Mouse (Mus musculus) layer of hippocampus, postnatal 36 days (tissue): ENCODE measurements around the gene Mbnl2. TPM values are rescaled to one million over a fixed set of nuclear protein-coding genes. Genes with fewer than 3 reads are reported as not detected.

ENCODE experiments used
- DNase-seq, 2 experiments: peaks; one replicate each; pipeline ENCODE4 v3.0.0; 2022
- total RNA-seq, 2 experiments: library from RNA; stranded (reverse); gene quantifications; 2 replicates each; pipeline ENCODE4 v1.2.3; 2021

Gene Mbnl2
- total RNA-seq, 2 experiments from 2014 or later, result 249 TPM

DNA sequence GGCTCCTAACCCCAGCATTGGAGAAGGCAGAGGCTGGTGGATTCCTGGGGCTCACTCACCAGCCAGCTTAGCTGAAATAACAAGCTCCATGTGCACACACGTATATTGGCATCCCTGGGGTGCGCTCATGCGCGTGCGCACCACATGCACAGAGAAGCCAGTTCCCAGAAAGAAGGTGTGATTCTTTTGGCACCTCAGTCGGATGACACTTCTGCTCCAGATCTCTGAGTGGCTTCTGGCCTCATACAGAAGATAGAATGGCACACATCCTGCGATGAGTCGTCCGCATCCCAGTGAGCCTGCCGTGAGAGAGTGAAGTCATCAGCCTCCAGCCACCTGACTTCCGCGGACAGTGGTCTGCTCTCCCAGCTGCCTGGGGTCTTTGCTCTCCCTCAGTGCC is 55.0 kb downstream of the Mbnl2 start:
- no peak for DNase-seq

DNA sequence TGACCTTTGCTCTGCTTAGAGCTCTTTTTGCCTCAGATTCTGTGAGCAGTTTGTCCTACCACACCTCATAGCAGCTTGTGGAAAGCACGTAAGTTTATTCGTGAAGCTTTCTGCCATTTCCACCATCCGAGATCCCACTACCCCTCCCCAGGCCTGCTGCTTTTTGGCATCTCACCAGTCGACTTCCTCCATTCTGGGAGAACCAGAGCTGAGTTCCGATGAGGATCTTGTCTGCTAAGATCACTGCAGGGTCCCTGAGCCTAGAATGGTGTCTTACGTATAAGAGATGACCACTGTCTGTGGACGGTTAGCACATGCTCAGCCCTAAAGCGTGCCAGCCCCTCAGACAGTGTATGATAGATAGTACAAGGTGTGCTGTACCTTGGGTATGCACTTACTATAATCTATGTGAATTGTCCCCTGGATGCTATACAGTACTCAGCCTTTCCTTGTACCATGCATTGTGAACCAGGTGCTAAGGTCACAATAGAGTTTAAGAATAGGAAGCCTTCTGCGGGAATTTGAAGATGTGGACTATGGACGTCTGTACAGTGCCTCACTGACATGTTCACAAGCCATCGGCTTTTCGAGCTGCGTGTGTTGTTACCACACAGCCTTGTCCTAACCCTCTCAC is 55.5 kb downstream of the Mbnl2 start:
- no peak for DNase-seq

DNA sequence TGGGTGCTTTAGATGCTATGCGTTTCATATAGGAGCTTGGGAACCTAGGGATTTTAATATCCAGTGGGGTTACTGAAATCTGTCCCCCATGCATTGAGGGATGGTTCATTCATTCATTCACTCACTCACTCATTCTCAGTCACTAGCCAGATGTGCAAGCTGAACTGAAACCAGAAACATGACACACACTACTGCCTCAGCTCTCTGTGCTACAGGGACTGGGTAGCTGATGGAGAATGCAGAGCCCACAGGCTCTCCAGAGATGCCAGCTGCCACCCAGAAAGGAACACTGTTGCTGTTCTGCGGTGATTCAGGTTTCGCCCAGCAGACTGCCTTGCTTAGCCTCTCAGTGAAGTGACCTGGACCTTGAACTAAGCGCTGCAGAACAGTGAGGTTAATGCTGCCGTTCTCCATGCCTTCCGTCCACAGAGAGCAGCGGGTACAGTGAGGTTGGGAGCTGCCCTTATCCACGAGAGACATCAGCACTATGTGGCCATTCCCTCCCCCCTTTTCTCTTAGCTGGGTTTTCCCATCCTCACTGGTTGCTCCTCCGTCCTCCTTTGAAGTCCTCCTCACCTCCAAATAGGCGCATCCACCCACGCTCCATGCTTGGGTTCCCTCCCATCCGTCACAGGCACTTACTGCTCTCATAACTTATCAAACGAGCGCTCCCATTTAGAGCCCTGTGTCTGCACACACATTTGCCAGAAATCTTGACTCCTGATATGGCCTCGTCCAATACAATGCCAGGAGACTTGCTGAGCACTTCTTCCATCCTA is 58.2 kb downstream of the Mbnl2 start:
- no peak for DNase-seq

DNA sequence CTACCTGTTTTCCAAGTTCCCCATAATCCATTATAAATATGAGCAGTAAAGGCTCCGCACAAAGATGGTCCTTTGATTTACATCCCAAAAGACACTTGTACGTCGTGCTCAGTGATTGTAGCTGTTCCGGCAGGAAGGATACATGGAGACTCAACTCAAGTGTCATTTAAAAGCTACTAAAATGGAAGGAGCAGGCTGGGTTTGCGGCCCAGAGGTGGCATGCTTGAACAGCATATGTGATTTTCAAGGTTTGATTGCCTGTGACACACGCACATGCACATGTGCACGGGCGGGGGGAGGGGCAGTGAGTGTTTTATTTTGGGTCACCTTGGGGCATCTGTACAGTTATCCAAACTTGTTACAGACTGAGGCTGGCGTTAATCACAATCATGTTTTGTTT is 59.9 kb downstream of the Mbnl2 start:
- DNase-seq, result no peak

DNA sequence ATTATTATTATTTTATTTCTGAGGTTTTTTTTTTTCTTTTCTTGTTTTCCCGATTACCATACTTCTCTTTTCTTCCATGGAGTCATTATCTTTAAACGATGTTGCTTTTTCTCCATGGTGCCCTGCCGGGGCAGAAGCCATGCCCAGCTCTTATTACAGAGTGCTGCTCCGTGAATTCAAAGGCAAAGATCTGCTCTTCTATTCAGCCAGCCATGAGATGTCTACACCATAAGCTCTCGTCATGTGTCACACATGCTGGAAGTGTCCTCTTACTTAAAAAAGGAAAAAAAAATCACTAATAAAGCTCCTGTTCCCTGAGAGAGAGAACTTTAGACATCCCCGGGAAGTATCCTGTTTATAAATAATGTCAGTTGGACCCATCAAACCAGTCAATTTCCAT is 60.4 kb downstream of the Mbnl2 start:
- no peak for DNase-seq

DNA sequence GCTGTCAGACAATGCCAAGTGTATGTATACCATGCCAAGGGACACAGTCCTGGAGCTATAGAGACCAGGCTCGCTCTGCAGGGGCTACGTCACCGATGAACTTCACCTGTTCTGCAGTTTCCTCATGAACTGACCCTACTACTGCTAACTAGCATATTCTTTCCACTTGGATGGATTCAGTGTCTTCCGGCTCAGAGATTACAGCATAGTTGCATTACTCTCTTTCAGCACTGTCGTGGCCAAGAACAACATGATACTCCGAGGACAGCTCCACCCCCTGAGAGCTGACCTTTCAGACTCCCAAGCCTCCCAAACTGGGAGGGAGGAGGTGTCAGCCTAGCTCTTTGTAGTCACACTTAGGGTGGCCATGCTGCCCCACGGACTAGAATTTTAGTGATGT is 60.9 kb downstream of the Mbnl2 start:
- no peak for DNase-seq

DNA sequence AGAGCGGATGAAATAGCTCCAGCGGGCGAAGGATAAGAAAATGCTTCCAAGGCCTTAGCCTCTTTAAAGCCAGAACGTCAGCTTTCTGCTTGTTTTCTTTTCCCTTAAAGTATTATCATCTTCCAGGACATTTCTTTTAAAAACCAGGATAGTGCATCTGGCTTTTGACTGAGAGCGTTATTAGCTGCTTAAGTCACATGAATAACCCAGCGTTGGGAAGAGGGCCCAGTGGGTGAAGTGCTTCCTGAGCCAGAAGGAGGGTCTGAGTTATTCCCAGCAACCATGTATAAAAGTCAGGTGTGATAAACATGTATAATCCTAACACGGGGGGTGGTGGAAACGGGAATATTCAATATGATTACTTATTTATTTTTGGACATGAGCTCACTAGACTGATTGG is 61.4 kb downstream of the Mbnl2 start:
- DNase-seq, result no peak

DNA sequence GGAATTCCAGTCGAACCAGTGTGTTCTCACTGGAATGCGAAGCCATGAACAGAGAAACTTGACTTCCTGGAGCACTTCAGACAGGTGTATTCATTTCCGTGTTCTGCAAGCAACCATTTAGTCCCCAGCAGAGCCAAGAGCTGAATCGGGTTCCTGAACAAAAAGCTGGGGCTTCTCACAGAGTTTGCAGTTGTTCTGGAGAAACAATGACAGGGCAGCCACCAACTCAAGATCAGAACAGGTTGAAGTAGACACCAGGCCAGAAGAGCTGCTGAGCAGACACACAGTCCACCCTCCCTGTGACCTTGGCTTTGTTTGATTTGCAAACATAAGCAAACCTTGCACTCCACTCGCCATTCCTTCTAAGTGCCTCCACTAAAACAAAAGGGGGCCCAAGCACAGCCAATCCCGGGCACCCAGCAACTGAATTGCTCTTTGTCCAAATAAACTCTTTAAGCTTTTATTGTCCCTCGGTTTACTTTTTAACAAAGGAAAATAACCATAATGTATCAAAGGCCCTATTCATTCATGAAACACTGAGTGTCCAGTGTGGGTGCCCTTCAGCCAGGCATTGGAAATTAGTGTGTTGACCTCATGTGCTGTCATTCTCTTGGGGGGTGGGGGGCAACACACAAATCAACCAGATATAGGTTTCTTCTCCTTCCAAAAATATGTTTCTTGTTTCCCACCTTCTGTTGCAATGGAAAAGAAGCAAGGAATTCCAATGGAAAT is 62.4 kb downstream of the Mbnl2 start:
- DNase-seq, result no peak

DNA sequence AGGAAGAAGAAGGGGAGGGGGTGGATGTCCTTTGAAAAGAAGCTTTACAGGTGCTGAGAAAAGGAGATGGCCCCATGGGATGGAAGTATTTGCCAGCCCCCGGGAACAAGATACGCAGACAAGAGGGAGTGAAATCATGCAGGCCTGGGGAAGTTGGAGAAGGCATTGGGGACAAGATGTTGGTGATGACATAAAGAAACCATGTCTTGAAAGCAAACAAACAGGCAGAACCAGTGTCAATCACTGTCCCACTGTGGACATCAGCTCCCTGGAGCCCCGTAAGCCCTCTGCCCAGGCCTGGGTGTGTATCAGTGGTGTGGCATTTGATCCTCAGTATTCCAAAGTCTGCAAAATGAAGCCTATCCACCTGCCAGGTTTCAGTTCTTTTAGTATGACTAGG is 63.2 kb downstream of the Mbnl2 start:
- no peak for DNase-seq

DNA sequence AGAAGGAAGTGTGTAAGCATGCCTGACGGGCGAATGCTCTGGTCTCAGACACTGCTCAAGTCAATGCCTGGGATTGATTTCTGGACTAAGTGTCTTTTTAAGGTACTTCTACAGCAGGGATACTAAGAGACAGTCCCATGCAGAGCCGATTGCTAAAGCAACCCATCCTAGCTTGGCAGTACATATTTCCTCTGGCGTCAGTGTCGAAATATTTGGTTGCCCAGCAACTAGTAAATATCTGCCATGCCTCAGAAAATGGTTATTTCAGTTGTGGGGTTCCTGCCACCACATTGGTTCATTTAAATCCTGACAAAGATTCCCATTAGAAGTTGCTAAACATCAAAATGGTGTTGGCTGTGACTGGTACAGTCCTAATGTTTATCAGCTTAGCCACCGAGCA is 66.4 kb downstream of the Mbnl2 start:
- no peak for DNase-seq

DNA sequence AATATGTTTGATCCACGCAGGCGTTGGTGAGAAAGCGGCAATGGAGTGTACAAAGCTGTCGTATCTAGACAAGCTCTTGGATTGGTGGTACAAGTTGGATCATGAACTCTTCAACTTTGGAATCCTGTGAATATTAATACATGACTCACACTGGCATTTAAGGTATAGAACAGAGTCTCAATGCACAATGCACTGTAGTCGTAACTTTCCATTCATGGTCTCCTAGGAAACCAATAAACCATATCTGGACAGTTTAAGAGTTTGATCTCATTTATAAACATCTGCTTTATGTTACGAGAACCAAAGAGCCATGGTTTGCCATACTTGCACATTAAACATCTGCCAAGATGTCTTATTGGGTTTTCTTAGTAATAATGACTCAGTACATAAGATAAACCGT is 66.9 kb downstream of the Mbnl2 start:
- DNase-seq, result no peak

DNA sequence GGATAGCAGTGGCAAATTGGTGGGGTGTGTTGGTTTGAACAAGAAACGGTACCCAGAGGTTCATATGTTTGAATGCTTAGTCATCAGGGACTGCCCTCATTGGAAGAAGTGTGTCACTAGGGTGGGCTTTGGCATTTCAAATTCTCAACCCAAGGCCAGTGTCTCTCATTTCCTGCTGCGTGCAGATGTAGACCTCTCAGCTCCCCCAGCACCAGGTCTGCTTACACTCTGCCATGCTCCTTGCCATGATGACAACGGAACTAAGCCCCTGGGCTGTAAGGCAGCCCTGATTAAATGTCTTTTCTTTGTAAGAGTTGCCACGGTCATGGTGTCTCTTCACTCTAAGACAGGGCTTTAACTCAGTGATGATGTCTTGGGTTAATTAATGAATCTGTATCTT is 69.2 kb downstream of the Mbnl2 start:
- no peak for DNase-seq

DNA sequence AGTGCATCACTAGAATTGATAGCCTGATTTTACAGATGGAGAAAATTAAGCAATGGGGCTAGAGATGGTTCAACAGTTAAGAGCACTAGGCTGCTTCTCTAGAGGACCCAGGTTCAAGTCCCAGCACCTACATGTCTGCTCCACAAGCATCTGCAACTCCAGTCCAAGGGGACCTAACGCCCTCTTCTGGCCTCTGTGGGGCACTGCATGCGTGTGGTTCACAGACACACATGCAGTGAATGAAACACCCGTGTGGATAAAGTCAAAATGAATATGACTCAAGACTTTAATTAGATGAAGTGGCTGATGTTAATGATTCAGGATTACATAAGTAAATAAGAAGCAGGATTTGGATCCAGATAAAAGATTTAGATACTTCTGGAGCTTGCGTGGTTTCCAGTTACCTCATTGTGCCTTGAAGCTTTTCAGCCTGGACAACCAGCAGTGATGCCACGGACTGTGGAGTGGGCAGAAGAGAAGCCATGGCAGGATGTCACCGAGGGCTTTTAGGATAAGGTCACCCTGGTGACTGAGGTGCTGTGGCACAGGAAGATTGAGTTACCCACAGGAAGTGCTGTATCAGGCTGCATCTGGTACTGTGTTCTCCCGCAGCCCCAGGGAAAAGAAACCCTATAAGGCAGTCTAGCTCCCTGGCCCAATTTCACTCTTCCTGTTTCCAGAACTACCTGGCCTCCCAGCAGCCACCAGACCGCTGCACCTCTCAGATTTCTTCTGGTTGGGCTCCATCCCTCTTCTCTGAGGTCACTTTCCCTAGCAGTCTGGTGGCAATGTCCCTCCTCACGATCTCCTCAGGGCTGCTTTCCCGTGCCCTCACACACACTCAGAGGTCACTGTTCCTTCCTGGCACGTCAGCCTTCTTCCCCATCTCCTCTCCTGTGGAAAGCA is 72.2 kb downstream of the Mbnl2 start:
- no peak for DNase-seq

DNA sequence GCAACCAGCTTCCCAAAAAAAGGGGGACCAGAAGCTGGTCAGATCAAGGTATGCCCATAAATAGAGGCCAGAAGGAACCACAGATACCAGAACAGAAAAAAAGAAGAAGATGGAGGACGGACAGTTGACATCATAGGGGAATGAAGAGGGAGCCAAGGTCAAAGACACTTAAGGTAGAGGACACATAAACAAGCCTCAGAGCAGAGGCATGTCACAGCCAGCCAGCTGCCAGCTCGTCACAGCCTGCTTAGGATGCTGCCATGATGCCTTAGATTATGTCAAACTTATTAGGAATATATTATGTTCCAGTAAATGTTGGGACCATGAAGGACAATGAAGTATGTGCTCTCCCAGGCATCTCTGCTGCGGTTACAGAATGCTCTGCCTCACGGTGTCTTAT is 73.9 kb downstream of the Mbnl2 start:
- no peak for DNase-seq

DNA sequence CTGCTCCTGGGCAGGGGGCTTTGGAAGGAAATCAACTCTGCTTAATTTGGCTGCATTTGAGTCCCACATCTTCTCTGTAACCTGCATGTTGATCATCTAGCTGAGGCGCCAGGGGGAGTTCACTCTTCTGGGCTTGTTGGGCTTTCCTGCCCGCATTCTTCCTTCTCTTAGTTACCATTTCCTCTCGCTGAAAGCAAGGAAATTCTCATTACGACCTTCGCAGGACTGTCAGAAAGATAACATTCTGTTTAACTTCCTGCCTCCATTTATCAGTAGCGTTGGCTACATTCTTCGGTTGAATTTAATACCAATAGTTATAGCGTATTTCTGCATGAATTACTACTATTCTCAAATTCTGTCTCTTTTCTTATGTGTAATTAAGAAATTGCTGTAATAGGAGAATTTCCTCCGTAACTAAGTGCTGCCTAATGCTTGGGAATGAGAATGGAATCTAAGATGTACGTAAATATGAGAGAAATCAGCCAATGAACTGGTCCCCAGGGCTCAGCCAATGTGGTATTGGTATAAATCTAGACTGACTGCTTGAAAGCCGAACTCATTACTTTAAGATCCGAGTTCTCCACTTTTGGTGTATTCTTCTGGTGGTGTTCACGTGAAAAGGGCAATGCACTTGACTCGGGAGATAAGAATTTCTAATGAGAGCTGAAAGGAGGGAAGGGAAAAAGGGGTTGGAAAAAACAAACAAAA is 76.8 kb downstream of the Mbnl2 start:
- no peak for DNase-seq

DNA sequence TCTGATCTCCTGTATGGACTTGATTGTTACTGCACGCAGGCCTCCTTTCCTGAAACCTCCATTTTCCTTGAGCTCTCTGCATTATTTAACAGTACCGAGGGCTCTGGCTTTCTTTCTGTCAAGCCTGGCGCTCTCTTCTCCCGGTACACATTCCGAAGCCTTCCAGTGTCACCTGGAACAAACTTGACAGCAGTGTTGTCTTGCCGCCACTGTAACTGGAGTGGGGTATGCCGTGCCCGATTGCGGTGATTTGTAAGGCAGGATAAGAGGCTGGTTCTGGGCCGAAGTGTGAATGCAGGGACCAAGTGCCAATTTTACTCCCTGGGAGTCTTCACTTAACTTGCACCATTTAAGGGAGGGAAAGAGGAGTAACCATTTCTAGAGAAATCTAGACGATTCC is 77.7 kb downstream of the Mbnl2 start:
- no peak for DNase-seq

DNA sequence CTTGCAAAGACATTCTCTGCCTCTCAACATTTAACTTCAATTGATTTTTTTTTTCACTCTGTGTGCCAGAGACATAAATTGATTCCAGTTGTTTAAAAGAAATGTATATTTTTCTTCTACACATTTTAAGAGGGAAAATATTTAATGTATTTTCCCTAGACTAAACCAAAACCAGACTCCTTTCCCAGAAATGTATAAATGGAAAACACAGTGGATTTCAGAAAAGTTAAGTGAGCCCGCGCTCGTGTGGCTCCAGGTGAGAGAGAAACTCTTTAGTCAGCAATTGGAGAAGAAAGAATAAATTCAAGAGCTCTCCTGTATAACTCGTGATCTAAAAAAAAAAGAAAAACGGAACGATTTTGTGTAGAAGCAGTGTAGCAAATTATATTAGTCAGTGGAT is 79.1 kb downstream of the Mbnl2 start:
- DNase-seq, result no peak

DNA sequence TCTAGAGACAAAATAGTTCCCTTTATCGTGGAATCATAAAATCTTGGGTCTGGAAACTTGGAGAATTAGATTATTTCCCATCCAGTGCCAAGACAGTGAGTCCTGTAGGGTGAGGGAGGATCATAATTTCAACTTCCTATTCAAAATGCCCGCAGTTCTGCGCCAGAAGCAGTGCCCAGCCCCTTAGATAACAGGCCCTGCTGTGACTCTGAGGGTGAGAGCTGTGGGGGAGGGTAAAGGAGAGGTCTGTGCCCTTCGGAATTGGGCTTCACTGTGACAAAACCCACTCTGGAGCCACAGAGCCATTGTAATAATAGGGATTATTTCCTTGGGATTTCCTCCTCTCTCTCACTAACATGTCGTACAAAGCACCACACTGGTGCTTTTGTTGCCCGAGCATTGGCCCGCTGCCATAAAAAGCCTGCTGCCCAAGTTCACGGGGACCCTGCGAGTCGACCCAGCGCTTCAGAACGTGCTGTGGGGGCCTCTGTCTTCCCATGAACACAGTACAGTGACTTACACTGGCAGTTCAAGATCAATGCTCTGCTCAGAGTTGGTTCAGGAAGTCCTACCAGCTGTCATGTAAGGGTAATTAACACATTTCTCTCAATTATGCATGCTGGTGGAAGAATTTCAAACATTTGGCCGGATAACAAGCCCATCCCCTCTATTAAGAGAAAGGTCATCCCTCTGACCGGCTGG is 79.7 kb downstream of the Mbnl2 start:
- peak; percentile 45 to 56 for DNase-seq

DNA sequence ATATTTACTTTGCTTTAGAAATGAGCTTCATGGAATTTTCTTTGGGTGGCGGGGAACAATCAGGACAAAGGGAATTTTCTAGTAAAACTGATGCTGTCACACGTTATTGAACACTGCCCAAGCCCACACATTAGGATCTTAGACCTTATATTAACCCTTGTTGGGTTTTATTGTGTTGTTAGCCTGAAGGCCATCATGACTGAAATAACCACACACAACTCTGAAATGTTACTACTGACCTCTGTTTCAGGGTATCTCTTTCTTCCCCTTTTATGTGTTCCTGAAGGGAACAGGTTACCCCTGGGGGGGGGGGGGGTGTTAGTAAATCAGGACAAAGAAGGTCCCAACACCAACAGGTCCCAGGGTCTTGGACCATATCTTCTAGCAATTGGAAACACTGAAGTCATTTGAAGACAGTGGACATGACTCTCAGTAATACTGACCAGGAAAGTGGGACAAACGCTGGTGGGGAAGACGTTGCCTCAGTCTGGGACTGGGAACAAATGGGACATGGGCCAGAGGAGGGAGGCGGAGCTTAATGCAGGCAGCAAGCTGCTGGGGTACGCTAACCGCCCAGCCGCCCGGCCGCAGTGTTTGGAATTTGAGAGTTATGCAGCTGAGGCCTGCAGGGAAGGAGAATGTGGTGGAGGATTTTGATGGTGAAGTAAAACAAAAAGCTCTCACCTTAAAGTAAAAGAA is 80.4 kb downstream of the Mbnl2 start:
- DNase-seq, result no peak

DNA sequence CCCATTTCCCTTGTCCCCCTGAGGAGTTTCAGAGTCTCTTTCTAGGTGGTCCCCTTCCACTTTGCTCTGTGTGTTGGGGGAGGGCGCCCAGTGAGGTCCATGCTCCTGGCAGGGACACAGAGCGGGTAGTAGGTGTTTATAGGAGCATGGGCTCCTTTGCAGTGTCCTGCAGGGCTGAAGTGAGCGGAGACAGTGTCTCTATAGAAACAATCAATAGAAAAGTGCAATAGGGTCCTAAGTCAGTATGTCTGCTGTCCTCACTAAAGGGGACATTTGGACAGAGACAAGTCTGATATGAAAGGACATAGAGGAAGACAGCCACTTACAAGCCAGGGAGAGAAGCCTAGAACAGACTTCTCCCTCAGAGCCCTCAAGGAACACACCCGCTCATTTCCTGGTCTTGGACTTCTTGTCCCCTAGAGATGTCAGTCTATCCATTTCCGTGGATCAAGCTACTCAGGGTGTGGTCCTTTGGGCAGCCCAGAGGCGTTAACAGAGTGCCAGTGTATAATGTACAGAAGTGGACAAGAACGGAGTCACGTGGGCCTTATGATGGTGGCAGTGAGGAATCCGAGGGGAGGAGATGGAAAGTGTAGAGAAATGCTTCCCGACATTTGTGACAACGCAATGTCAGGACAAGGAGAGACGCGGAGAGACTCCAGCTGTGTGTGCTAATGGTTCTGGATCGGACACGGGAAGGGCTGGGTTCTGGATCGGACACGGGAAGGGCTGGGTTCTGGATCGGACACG is 82.0 kb downstream of the Mbnl2 start:
- DNase-seq, result no peak
